Mouse (Mus musculus) stomach, embryonic 14.5 days (tissue): ENCODE measurements around the gene Uvrag. TPM values are rescaled to one million over a fixed set of nuclear protein-coding genes. Genes with fewer than 3 reads are reported as not detected.
"Not testable (repeated sequence)": the region's sequence is repeated elsewhere in the genome, so short reads cannot be mapped to it uniquely, and the experiment has no call there.

Source experiments
- ATAC-seq: fragments of 200-750 bp; cut with Nextera tagmentation; 2 replicates; pipeline ENCODE4 v1.8.0; 2017; ENCODE audit warnings: low read depth, moderate TSS enrichment; ENCODE audit not compliant: insufficient number of reproducible peaks, insufficient read depth, low FRiP score
- H3K27ac ChIP-seq: fragments of 300-500 bp; sonication (generic); 2 replicates; pipeline ENCODE4 v1.5.1; 2014; ENCODE audit warnings: mild to moderate bottlenecking, low read length, moderate library complexity, mixed read lengths
- H3K27me3 ChIP-seq: fragments of 300-500 bp; sonication (generic); 2 replicates; pipeline ENCODE4 v1.6.1; 2014; ENCODE audit warnings: low read length, control low read depth, mixed read lengths; ENCODE audit not compliant: control insufficient read depth, insufficient read depth
- H3K36me3 ChIP-seq: fragments of 300-500 bp; sonication (generic); 2 replicates; pipeline ENCODE4 v1.6.1; 2014; ENCODE audit warnings: mild to moderate bottlenecking, control low read depth, low read length, moderate library complexity, mixed read lengths; ENCODE audit not compliant: control insufficient read depth, insufficient read depth
- H3K4me1 ChIP-seq: fragments of 300-500 bp; sonication (generic); 2 replicates; pipeline ENCODE4 v1.6.1; 2014; ENCODE audit warnings: low read length, control low read depth, mixed read lengths; ENCODE audit not compliant: control insufficient read depth, insufficient read depth
- H3K4me2 ChIP-seq: fragments of 300-500 bp; sonication (generic); replicated peaks from 2 replicates; pipeline ENCODE4 v1.6.1; 2014; ENCODE audit warnings: low read depth, low read length, control low read depth
- H3K4me3 ChIP-seq: fragments of 300-500 bp; sonication (generic); 2 replicates; pipeline ENCODE4 v1.5.1; 2014; ENCODE audit warnings: low read depth, low read length, control low read depth
- H3K9ac ChIP-seq: fragments of 300-500 bp; sonication (generic); replicated peaks from 2 replicates; pipeline ENCODE4 v1.6.1; 2014; ENCODE audit warnings: low read depth, mild to moderate bottlenecking, control low read depth, low read length, moderate library complexity, mixed read lengths
- H3K9me3 ChIP-seq: fragments of 300-500 bp; sonication (generic); 2 replicates; pipeline ENCODE4 v1.6.1; 2016; ENCODE audit warnings: low read depth, low read length, control low read depth; ENCODE audit not compliant: control insufficient read depth
- WGBS: fragments of 180-500 bp; shearing (Covaris S2); extraction: QIAGEN DNeasy Blood & Tissue Kit; methylation state at CpG from one replicate; pipeline ENCODE4 v1.1.7; 2014; 5-methylcytosine and 5-hydroxymethylcytosine counted together
- polyA plus RNA-seq: library from polyadenylated mRNA; unstranded; fragments of >200 nt; fragmentation: Nextera tagmentation; extraction: Ambion mirVana; gene quantifications from 2 replicates; pipeline ENCODE4 v1.2.1, GENCODE M21; 2014

Gene Uvrag
- polyA plus RNA-seq, 1 experiment from 2014 or later: 23.9 TPM

- Histone ChIP-seq H3K4me1 (peaks cover 21% of the 10 kb centered on the region), H3K27me3 (no peaks in the 10 kb centered on the region), H3K9ac (no peak overlapping the region), H3K4me2 (0 out of 2 replicates have a peak overlapping the region, but pooled peaks have one; percentile 12), H3K9me3 (no peaks in the 10 kb centered on the region), H3K36me3 (no peaks in the 10 kb centered on the region), H3K27ac (peak overlapping the region; percentile 85), H3K4me3 (no peak overlapping the region)
- ATAC-seq: peak; percentile 84
- WGBS: 26% methylated on average over 8 of the region's 8 CpGs
Observed at GRCm38 (mm10) chr7:99077234-99077633, 63.7 kb downstream of the Uvrag start.

- no peak for ATAC-seq
- H3K27me3 ChIP-seq: no peaks in the 10 kb centered on the region
- WGBS: 85% methylated on average over 5 of the region's 5 CpGs
Observed at GRCm38 (mm10) chr7:99075101-99075500, 65.8 kb downstream of the Uvrag start.

GRCm38 (mm10) chr7:99073734-99074372 is 67.1 kb downstream of the Uvrag start:
- Histone ChIP-seq H3K27me3 (no peaks in the 10 kb centered on the region), H3K9me3 (no peaks in the 10 kb centered on the region), H3K4me2 (no peak overlapping the region), H3K9ac (no peak overlapping the region), H3K4me3 (no peak overlapping the region), H3K27ac (no peak overlapping the region), H3K4me1 (peaks cover 22% of the 10 kb centered on the region), H3K36me3 (no peaks in the 10 kb centered on the region)
- ATAC-seq: no peak
- 20% methylated on average over 7 of the region's 7 CpGs for WGBS

More at GRCm38 (mm10) chr7:99075101-99075500, 65.8 kb downstream of the Uvrag start:
- Histone ChIP-seq H3K36me3 (no peaks in the 10 kb centered on the region), H3K4me3 (no peak overlapping the region), H3K27ac (no peak overlapping the region), H3K9me3 (no peaks in the 10 kb centered on the region), H3K4me2 (no peak overlapping the region), H3K4me1 (peaks cover 25% of the 10 kb centered on the region), H3K9ac (no peak overlapping the region)

GRCm38 (mm10) chr7:99067710-99068109 is 73.2 kb downstream of the Uvrag start:
- WGBS: 80% methylated on average over 7 of the region's 7 CpGs
- Histone ChIP-seq H3K27ac (no peak overlapping the region), H3K36me3 (no peaks in the 10 kb centered on the region), H3K4me1 (peaks cover 12% of the 10 kb centered on the region; the same call in 1 of the 2 replicates), H3K4me3 (no peak overlapping the region), H3K9ac (no peak overlapping the region), H3K9me3 (no peaks in the 10 kb centered on the region), H3K27me3 (no peaks in the 10 kb centered on the region), H3K4me2 (no peak overlapping the region)
- ATAC-seq: no peak

- no peak overlapping the region for H3K9ac ChIP-seq
- no peak overlapping the region for H3K4me3 ChIP-seq
- no peak overlapping the region for H3K4me2 ChIP-seq
- peaks cover 8% of the 10 kb centered on the region; the same call in 1 of the 2 replicates for H3K4me1 ChIP-seq
- no peaks in the 10 kb centered on the region for H3K27me3 ChIP-seq
- peak overlapping the region; percentile 24; the same call in 1 of the 2 replicates for H3K27ac ChIP-seq
- H3K9me3 ChIP-seq: no peaks in the 10 kb centered on the region
- no peaks in the 10 kb centered on the region for H3K36me3 ChIP-seq
- no peak for ATAC-seq
- 4% methylated on average over 2 of the region's 2 CpGs for WGBS
Observed at GRCm38 (mm10) chr7:99065920-99066319, 75.0 kb downstream of the Uvrag start.

- H3K36me3 ChIP-seq: no peaks in the 10 kb centered on the region
- no peak overlapping the region for H3K4me2 ChIP-seq
- 8% methylated on average over 11 of the region's 11 CpGs for WGBS
- H3K4me3 ChIP-seq: no peak overlapping the region
- peak overlapping the region; percentile 34; the same call in 1 of the 2 replicates for H3K27ac ChIP-seq
- no peaks in the 10 kb centered on the region for H3K9me3 ChIP-seq
- H3K9ac ChIP-seq: no peak overlapping the region
- peaks cover 8% of the 10 kb centered on the region; the same call in 1 of the 2 replicates for H3K4me1 ChIP-seq
- H3K27me3 ChIP-seq: no peaks in the 10 kb centered on the region
- peak; percentile 56; the same call in 1 of the 2 replicates for ATAC-seq
Observed at GRCm38 (mm10) chr7:99065391-99065831, 75.5 kb downstream of the Uvrag start.

- H3K4me1 ChIP-seq: peaks cover 8% of the 10 kb centered on the region; the same call in 1 of the 2 replicates
- WGBS: 42% methylated on average over 3 of the region's 3 CpGs
- no peaks in the 10 kb centered on the region for H3K27me3 ChIP-seq
- no peak overlapping the region for H3K4me3 ChIP-seq
- no peak overlapping the region for H3K27ac ChIP-seq
- H3K36me3 ChIP-seq: no peaks in the 10 kb centered on the region
- H3K4me2 ChIP-seq: no peak overlapping the region
- ATAC-seq: no peak
- H3K9ac ChIP-seq: no peak overlapping the region
- H3K9me3 ChIP-seq: no peaks in the 10 kb centered on the region
Observed at GRCm38 (mm10) chr7:99064795-99065194, 76.1 kb downstream of the Uvrag start.

GRCm38 (mm10) chr7:99062263-99062662 is 78.7 kb downstream of the Uvrag start:
- not testable (repeated sequence) for H3K4me1 ChIP-seq, H3K4me2 ChIP-seq, H3K27ac ChIP-seq, H3K4me3 ChIP-seq, H3K27me3 ChIP-seq, H3K9me3 ChIP-seq, H3K36me3 ChIP-seq, ATAC-seq, H3K9ac ChIP-seq
- WGBS: 79% methylated on average over 3 of the region's 3 CpGs
